Mouse (Mus musculus) limb, embryonic 12.5 days (tissue): ENCODE measurements around the gene Cd79b. TPM values are rescaled to one million over a fixed set of nuclear protein-coding genes. Genes with fewer than 3 reads are reported as not detected.

ENCODE experiments used
- ATAC-seq: fragments of 200-750 bp; cut with Nextera tagmentation; 2 replicates; pipeline ENCODE4 v1.8.0; 2017; ENCODE audit warnings: low read depth, moderate TSS enrichment; ENCODE audit not compliant: insufficient number of reproducible peaks, insufficient read depth, low FRiP score, low TSS enrichment
- H3K27ac ChIP-seq: fragments of 300-500 bp; sonication (generic); 2 replicates; pipeline ENCODE4 v1.5.1; 2016; ENCODE audit warnings: mild to moderate bottlenecking, moderate library complexity
- H3K27me3 ChIP-seq: fragments of 300-500 bp; sonication (generic); 2 replicates; pipeline ENCODE4 v1.6.1; 2016; ENCODE audit warnings: mild to moderate bottlenecking, moderate library complexity
- H3K36me3 ChIP-seq: fragments of 300-500 bp; sonication (generic); 2 replicates; pipeline ENCODE4 v1.6.1; 2016; ENCODE audit warnings: mild to moderate bottlenecking, moderate library complexity
- H3K4me1 ChIP-seq: fragments of 300-500 bp; sonication (generic); replicated peaks from 2 replicates; pipeline ENCODE4 v1.6.1; 2016
- H3K4me2 ChIP-seq: fragments of 300-500 bp; sonication (generic); 2 replicates; pipeline ENCODE4 v1.6.1; 2016; ENCODE audit warnings: mild to moderate bottlenecking, moderate library complexity
- H3K4me3 ChIP-seq: fragments of 300-500 bp; sonication (generic); replicated peaks from 2 replicates; pipeline ENCODE4 v1.5.1; 2016; ENCODE audit warnings: mild to moderate bottlenecking
- H3K9ac ChIP-seq: fragments of 300-500 bp; sonication (generic); replicated peaks from 2 replicates; pipeline ENCODE4 v1.6.1; 2016; ENCODE audit warnings: mild to moderate bottlenecking, moderate library complexity
- H3K9me3 ChIP-seq: fragments of 300-500 bp; sonication (generic); 2 replicates; pipeline ENCODE4 v1.6.1; 2016; ENCODE audit warnings: mild to moderate bottlenecking, moderate library complexity
- WGBS: fragments of 180-500 bp; shearing (Covaris S2); methylation state at CpG from one replicate; pipeline ENCODE4 v1.1.7; 2016; 5-methylcytosine and 5-hydroxymethylcytosine counted together
- polyA plus RNA-seq: library from polyadenylated mRNA; unstranded; fragments of >200 nt; fragmentation: Nextera tagmentation; extraction: Ambion mirVana; gene quantifications from 2 replicates; pipeline ENCODE4 v1.2.1, GENCODE M21; 2016

Cd79b gene
- polyA plus RNA-seq, 1 experiment from 2014 or later, result 1.8 TPM

DNA sequence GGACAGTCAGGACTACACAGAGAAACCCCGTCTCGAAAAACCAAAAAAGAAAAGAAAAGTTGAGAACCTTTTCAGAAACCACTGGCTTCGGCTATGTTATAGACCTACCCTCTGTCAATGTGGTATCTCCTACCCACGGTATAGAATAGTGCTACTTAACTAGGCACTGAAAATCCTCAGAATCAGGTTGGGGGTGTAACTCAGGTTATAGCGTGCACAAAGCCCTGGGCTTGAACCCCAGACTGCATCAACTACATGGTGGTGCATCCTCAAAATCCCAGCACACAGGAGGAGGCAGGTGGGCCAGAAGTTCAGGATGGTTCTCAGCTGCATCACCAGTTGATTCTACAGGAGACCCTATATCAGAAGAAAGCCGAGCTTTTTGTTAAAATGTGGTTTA, 40.8 kb downstream of the Cd79b start:
- peaks cover 51% of the 10 kb centered on the region for H3K4me1 ChIP-seq

GRCm38 (mm10) chr11:106273311-106273684, 41.3 kb downstream of the Cd79b start:
- H3K27ac ChIP-seq, result peak overlapping the region; percentile 87
- no peaks in the 10 kb centered on the region; the same call in 1 of the 2 replicates for H3K36me3 ChIP-seq
- H3K9me3 ChIP-seq, result no peaks in the 10 kb centered on the region
- peak overlapping the region; percentile 69 for H3K9ac ChIP-seq
- peaks cover 56% of the 10 kb centered on the region for H3K4me1 ChIP-seq
- H3K4me2 ChIP-seq, result peak overlapping the region; percentile 71
- 10% methylated on average over 16 of the region's 16 CpGs for WGBS
- H3K27me3 ChIP-seq, result peaks cover 3% of the 10 kb centered on the region; the same call in 1 of the 2 replicates
- ATAC-seq, result no peak; the same call in 1 of the 2 replicates
- H3K4me3 ChIP-seq, result peak overlapping the region; percentile 99

More for the DNA sequence above, 40.8 kb downstream of the Cd79b start:
- Histone ChIP-seq H3K4me3 (peak overlapping the region; percentile 99; the same call in 1 of the 2 replicates), H3K36me3 (no peaks in the 10 kb centered on the region; the same call in 1 of the 2 replicates), H3K27ac (no peak overlapping the region), H3K27me3 (peaks cover 6% of the 10 kb centered on the region; the same call in 1 of the 2 replicates), H3K9ac (no peak overlapping the region), H3K4me2 (peak overlapping the region; percentile 71), H3K9me3 (no peaks in the 10 kb centered on the region)
- no peak for ATAC-seq
- 95% methylated on average over 6 of the region's 6 CpGs for WGBS

- peak within 1 kb of the TSS; percentile 99 for H3K9ac ChIP-seq
- peaks cover 62% of the 10 kb centered on the region for H3K4me1 ChIP-seq
- H3K9me3 ChIP-seq, result no peaks in the 10 kb centered on the region
- no peaks in the 10 kb centered on the region; the same call in 1 of the 2 replicates for H3K36me3 ChIP-seq
- H3K27me3 ChIP-seq, result 0 out of 2 replicates have a peak, but pooled peaks cover 3% of the 10 kb centered on the region
- H3K4me2 ChIP-seq, result peak within 1 kb of the TSS; percentile 93
- ATAC-seq, result peak; percentile 88
- WGBS, result under 1% methylated on average over 72 of the region's 72 CpGs
- peak within 1 kb of the TSS; percentile 99 for H3K4me3 ChIP-seq
- H3K27ac ChIP-seq, result peak within 1 kb of the TSS; percentile 96
Observed at GRCm38 (mm10) chr11:106272644-106273310, 41.8 kb downstream of the Cd79b start, which contains the start of gene Smarcd2. TSS of gene Smarcd2 (minus strand) at chr11:106272972.

DNA sequence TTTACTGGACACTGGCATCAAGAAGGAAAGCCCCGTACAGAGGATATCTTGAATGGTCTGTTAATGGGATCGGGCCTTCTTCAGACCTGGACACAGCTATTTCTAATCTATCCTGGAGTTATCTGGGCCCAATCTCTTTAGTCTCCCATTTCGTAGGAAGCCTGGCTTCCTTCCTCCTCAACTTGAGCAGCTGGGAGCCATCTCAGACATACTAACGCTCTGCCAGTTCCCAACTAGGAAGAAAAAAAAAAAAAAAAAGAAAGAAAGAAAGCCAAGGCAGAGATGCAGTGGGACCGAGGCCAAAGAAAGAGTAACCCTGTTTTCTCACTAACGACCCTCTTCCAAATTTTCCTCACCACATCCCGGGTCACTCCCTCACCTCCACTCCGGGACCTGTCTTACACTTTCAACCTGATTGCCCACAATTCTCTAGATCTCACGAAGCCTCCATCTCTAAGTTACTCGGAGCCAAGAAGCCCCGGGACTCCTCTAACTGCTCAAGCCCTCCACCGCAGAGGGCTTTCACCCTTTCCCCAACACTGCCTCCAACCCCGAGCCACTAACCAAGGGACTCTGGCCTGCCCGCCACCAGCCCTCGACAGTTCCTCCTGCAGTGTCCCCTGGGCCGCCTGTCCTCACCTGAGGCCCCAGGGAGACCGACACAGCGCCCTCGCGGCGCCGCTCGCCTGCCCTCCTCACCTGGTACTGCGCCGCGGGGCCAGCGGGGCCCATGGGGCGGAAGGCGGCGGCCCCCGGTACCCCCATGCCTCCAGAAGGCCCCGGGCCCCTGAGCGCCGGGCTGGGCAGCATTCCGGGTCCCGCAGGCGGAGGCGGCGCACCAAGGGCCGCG, 42.5 kb downstream of the Cd79b start:
- Histone ChIP-seq H3K4me2 (peak overlapping the region; percentile 93), H3K9ac (peak overlapping the region; percentile 99), H3K27me3 (no peaks in the 10 kb centered on the region), H3K27ac (peak overlapping the region; percentile 96), H3K4me3 (peak overlapping the region; percentile 99), H3K36me3 (peaks cover 3% of the 10 kb centered on the region), H3K9me3 (no peaks in the 10 kb centered on the region), H3K4me1 (peaks cover 69% of the 10 kb centered on the region)
- WGBS, result 1% methylated on average over 41 of the region's 41 CpGs
- ATAC-seq, result no peak; the same call in 1 of the 2 replicates

GRCm38 (mm10) chr11:106271131-106271793, 43.3 kb downstream of the Cd79b start:
- Histone ChIP-seq H3K9ac (peak overlapping the region; percentile 99), H3K4me2 (peak overlapping the region; percentile 93), H3K27ac (peak overlapping the region; percentile 96), H3K4me1 (peaks cover 69% of the 10 kb centered on the region), H3K4me3 (peak overlapping the region; percentile 99), H3K9me3 (no peaks in the 10 kb centered on the region), H3K36me3 (peaks cover 11% of the 10 kb centered on the region), H3K27me3 (no peaks in the 10 kb centered on the region)
- ATAC-seq, result no peak
- WGBS, result 27% methylated on average over 5 of the region's 5 CpGs

DNA sequence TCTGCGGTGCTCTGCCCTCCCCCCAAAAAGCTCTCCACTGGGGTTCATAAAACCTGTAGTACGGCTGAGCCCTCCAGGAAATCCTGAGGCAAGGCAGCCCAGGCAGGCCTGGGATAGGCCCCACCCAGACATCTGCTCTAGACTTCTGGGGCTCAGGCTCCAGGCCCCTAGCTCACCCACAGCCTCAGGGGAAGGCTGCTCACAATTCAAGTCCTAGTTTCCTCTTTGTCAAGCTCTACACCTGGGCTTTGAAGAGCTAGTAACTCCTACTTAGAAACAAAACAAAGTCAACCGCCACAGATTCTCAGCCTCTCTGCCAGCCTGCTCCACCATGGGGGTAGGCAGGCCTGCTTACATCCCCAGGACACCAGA, 45.5 kb downstream of the Cd79b start:
- Histone ChIP-seq H3K4me1 (peaks cover 55% of the 10 kb centered on the region), H3K27me3 (no peaks in the 10 kb centered on the region), H3K9me3 (no peaks in the 10 kb centered on the region), H3K9ac (peak overlapping the region; percentile 35), H3K4me2 (peak overlapping the region; percentile 51), H3K27ac (peak overlapping the region; percentile 93), H3K36me3 (peaks cover 33% of the 10 kb centered on the region), H3K4me3 (peak overlapping the region; percentile 30)
- WGBS, result 5% methylated on average over 3 of the region's 3 CpGs
- 0 out of 2 replicates have a peak, but pooled peaks have one; percentile 12 for ATAC-seq

- 9% methylated on average over 8 of the region's 8 CpGs for WGBS
- peak overlapping the region; percentile 93 for H3K27ac ChIP-seq
- H3K4me1 ChIP-seq, result peaks cover 50% of the 10 kb centered on the region
- H3K4me2 ChIP-seq, result peak overlapping the region; percentile 51
- H3K9ac ChIP-seq, result peak overlapping the region; percentile 35
- ATAC-seq, result no peak
- no peaks in the 10 kb centered on the region for H3K27me3 ChIP-seq
- peaks cover 39% of the 10 kb centered on the region for H3K36me3 ChIP-seq
- H3K9me3 ChIP-seq, result no peaks in the 10 kb centered on the region
- peak overlapping the region; percentile 30 for H3K4me3 ChIP-seq
Observed at GRCm38 (mm10) chr11:106268326-106269059, 46.1 kb downstream of the Cd79b start.

DNA sequence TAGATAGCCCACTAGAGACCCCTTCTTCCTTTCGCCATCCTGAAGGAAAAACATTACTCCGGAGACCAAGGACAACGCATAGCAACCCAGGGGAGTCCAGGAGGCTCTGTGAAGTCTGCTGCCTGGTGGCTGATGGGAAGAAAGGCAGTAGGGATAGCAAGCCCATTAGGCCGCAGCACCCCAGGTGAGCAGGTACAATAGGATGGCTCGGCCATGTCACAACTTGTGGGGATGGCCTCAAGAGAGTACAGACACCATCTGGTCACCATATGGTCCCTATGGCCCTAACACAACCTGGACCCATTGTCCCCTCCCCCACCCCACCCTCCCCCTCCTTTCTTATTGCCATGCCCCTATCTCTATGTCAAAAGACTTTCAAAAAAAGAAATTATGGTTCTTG, 46.7 kb downstream of the Cd79b start:
- Histone ChIP-seq H3K27me3 (no peaks in the 10 kb centered on the region), H3K4me2 (peak overlapping the region; percentile 51), H3K4me1 (peaks cover 48% of the 10 kb centered on the region), H3K27ac (peak overlapping the region; percentile 93), H3K9me3 (no peaks in the 10 kb centered on the region), H3K36me3 (peaks cover 45% of the 10 kb centered on the region), H3K4me3 (peak overlapping the region; percentile 30), H3K9ac (0 out of 2 replicates have a peak overlapping the region, but pooled peaks have one; percentile 40)
- ATAC-seq, result no peak
- 23% methylated on average over 5 of the region's 5 CpGs for WGBS

DNA sequence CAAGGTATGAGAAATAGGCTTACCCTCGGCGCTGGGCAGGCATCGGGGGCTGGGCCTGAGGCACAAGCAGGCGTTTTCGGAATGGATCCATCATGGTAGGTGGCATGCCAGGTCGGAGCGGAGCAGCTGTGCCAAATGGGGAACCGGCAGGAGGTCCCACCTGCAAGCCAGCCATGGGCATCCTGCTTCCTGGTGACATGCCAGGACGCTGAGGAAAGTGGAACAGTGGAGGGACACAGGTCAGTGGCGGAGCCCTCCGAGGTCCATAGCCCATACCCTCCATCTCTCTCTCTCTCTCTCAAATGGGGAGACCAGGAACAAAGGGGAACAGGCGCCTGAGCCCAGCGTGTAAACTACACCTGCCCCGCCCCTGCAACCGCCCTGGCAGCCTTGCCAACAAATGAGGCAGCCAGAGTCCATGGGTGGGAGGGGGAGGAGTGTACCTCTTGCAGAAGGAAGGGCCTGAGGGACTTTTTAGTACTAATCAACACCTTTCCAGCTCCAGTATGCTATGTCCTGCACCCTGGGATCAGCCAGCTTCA, 47.2 kb downstream of the Cd79b start:
- H3K36me3 ChIP-seq, result peaks cover 50% of the 10 kb centered on the region
- H3K27ac ChIP-seq, result peak overlapping the region; percentile 93
- H3K9me3 ChIP-seq, result no peaks in the 10 kb centered on the region
- no peaks in the 10 kb centered on the region for H3K27me3 ChIP-seq
- peak overlapping the region; percentile 30 for H3K4me3 ChIP-seq
- 45% methylated on average over 15 of the region's 15 CpGs for WGBS
- peak overlapping the region; percentile 51 for H3K4me2 ChIP-seq
- no peak for ATAC-seq
- H3K4me1 ChIP-seq, result peaks cover 48% of the 10 kb centered on the region
- 0 out of 2 replicates have a peak overlapping the region, but pooled peaks have one; percentile 40 for H3K9ac ChIP-seq

- 91% methylated on average over 10 of the region's 10 CpGs for WGBS
- no peak for ATAC-seq
- Histone ChIP-seq H3K36me3 (peaks cover 59% of the 10 kb centered on the region), H3K4me1 (peaks cover 45% of the 10 kb centered on the region), H3K9ac (no peak overlapping the region), H3K4me3 (peak overlapping the region; percentile 30), H3K27me3 (no peaks in the 10 kb centered on the region), H3K9me3 (no peaks in the 10 kb centered on the region), H3K27ac (peak overlapping the region; percentile 93; the same call in 1 of the 2 replicates), H3K4me2 (peak overlapping the region; percentile 51; the same call in 1 of the 2 replicates)
Observed at GRCm38 (mm10) chr11:106266431-106266830, 48.1 kb downstream of the Cd79b start.
